Comparison of ENCODE assay signal across 31 mouse cellular contexts in genomic region chr14:104005132-104005531, GRCm38 (mm10).
A peak's percentile ranks its signal among the peaks of the same experiment; 100 is the strongest.
DNase-seq lines count a peak whose midpoint lies in the region; TF ChIP-seq lines count a peak whose summit lies in the region.
"Had no signal": no experiment of that assay in that cellular context is flagged by ENCODE, and none has a peak within 500 bp of the region (broad histone marks: within the 10 kb centered on the region; RNA-seq: fewer than 3 reads in every experiment).

No protein-coding gene starts in this region.

- no peak for TF ChIP-seq POLR2A in CH12.LX (IDR thresholded peaks at IDR 0.05; ENCODE audit: low read depth, low read length)

- no peak overlapping the region for H3K4me2 ChIP-seq in CH12.LX (ENCODE audit: insufficient read depth, low read depth, poor library complexity, severe bottlenecking)
- H3K4me2 ChIP-seq: forebrain, embryonic 15.5 days; heart, embryonic 13.5 days; hindbrain, embryonic 12.5 days; intestine, embryonic 15.5 days; limb, embryonic 15.5 days; lung, embryonic 14.5 days; neural tube, embryonic 15.5 days had no signal

- H3K36me3 ChIP-seq in CH12.LX (replicated peaks in 1 of 2; ENCODE audit: control insufficient read depth in 1 of 2, insufficient read depth in 1 of 2, low read length in 1 of 2) (no peaks in the 10 kb centered on the region), macrophage (ENCODE audit: inconsistent target) (no peaks in the 10 kb centered on the region)
- H3K36me3 ChIP-seq: forebrain, embryonic 15.5 days; G1E; heart, embryonic 13.5 days; hindbrain, embryonic 12.5 days; intestine, embryonic 15.5 days; limb, embryonic 10.5 days; limb, embryonic 15.5 days; neural tube, embryonic 15.5 days had no signal

- peaks cover 0 to 6% of the 10 kb centered on the region in 2 experiments; a peak in 2 of 4 replicates for H3K4me1 ChIP-seq in CH12.LX (ENCODE audit: control insufficient read depth in 1 of 2, insufficient read depth in 2 of 2)
- H3K4me1 ChIP-seq: forebrain, embryonic 15.5 days; heart, embryonic 13.5 days; hindbrain, embryonic 12.5 days; intestine, embryonic 15.5 days; limb, embryonic 10.5 days; limb, embryonic 15.5 days; neural tube, embryonic 15.5 days had no signal

- 50% methylated on average over 2 of the region's 2 CpGs for WGBS in macrophage (ENCODE audit: missing documents)

- intact Hi-C loops in heart, postnatal 25 days (cut with DNase I) = no loop called here

- H3K27me3 ChIP-seq in CH12.LX (replicated peaks) = no peaks in the 10 kb centered on the region
- H3K27me3 ChIP-seq: forebrain, embryonic 15.5 days; heart, embryonic 13.5 days; hindbrain, embryonic 12.5 days; intestine, embryonic 15.5 days; limb, embryonic 15.5 days; neural tube, embryonic 15.5 days had no signal

- H3K79me2 ChIP-seq in CH12.LX (replicated peaks; ENCODE audit: control insufficient read depth, extremely low read depth, insufficient read depth, poor library complexity, severe bottlenecking) (no peaks in the 10 kb centered on the region), macrophage (ENCODE audit: inconsistent target) (no peaks in the 10 kb centered on the region)

- no peaks in the 10 kb centered on the region for H3K9me3 ChIP-seq in CH12.LX (replicated peaks; ENCODE audit: low read length)
- H3K9me3 ChIP-seq: forebrain, embryonic 15.5 days; heart, embryonic 13.5 days; hindbrain, embryonic 12.5 days; intestine, embryonic 15.5 days; limb, embryonic 10.5 days; limb, embryonic 15.5 days; neural tube, embryonic 15.5 days had no signal

- no peak for TF ChIP-seq RAD21 in CH12.LX (IDR thresholded peaks at IDR 0.05; ENCODE audit: low read depth, low read length)

- H3K27ac ChIP-seq in CH12.LX (ENCODE audit: insufficient read depth, low read depth) = no peak overlapping the region
- H3K27ac ChIP-seq in macrophage = peak overlapping the region; percentile 54
- H3K27ac ChIP-seq: forebrain, embryonic 15.5 days; heart, embryonic 13.5 days; hindbrain, embryonic 12.5 days; hindbrain, postnatal 0 days; intestine, embryonic 15.5 days; kidney, postnatal 0 days; limb, embryonic 10.5 days; limb, embryonic 15.5 days; liver, embryonic 14.5 days; neural tube, embryonic 15.5 days had no signal

- no peak for TF ChIP-seq CTCF in CH12.LX (conservative IDR thresholded peaks at IDR 0.05 in 1 of 2, IDR thresholded peaks at IDR 0.05 in 1 of 2; ENCODE audit: low read depth in 2 of 2, low read length in 2 of 2)

- H3K9ac ChIP-seq in CH12.LX (ENCODE audit: insufficient read depth, low read depth) = no peak overlapping the region
- H3K9ac ChIP-seq: forebrain, embryonic 15.5 days; heart, embryonic 13.5 days; hindbrain, embryonic 12.5 days; intestine, embryonic 15.5 days; limb, embryonic 15.5 days; liver, embryonic 14.5 days; lung, embryonic 14.5 days; neural tube, embryonic 15.5 days had no signal

- H3K4me3 ChIP-seq in CH12.LX (replicated peaks in 1 of 3; ENCODE audit: low read depth in 2 of 3, low read length in 2 of 3, poor library complexity in 1 of 3) (no peak overlapping the region), macrophage (ENCODE audit: inconsistent target) (no peak overlapping the region)
- H3K4me3 ChIP-seq: forebrain, embryonic 15.5 days; heart, embryonic 13.5 days; hindbrain, embryonic 12.5 days; intestine, embryonic 15.5 days; limb, embryonic 10.5 days; limb, embryonic 15.5 days; neural tube, embryonic 15.5 days had no signal

- DNase-seq in heart, adult 11 months = peak; percentile 92
- DNase-seq in heart, postnatal 25 days (ENCODE audit: low spot score) = no peak
- DNase-seq in 416B (ENCODE audit: low read depth) (peak; percentile 34), CH12.LX (ENCODE audit: extremely low read depth) (peak; percentile 16)
- no peak for DNase-seq in adrenal gland, postnatal 36 days
- no peak for DNase-seq in cerebellum, adult 11-12 months
- no peak for DNase-seq in layer of hippocampus, postnatal 10 days (ENCODE audit: low spot score in 2 of 2)
- DNase-seq: adrenal gland, adult 8-10 months; cerebellum, adult 11 months; cerebellum, postnatal 10 days; kidney, adult 8-10 months; kidney, postnatal 4 days; layer of hippocampus, postnatal 36 days; lung, embryonic 14.5 days; midbrain, embryonic 14.5 days; retina, postnatal 1 day; right cerebral cortex, postnatal 14 days; spleen, adult 18-20 months; thymus, postnatal 14 days had no signal

- TF ChIP-seq EP300 in CH12.LX (IDR thresholded peaks at IDR 0.05; ENCODE audit: low read length) = no peak

- dilution Hi-C loops in CH12.LX (cut with MboI; ENCODE audit: extremely low pct_ligation_motif_present, extremely low pct_unique_long_range_greater_than_20kb, low sequenced_read_pairs) = no loop called here

- in situ Hi-C loops in CH12.LX (cut with MboI; ENCODE audit: low pct_ligation_motif_present, low pct_unique_long_range_greater_than_20kb, low sequenced_read_pairs) = no loop called here

TF ChIP-seq in CH12.LX, 34 proteins besides CTCF, POLR2A, EP300 and RAD21:
- TF ChIP-seq NRF1 (IDR thresholded peaks at IDR 0.05; ENCODE audit: low read depth, low read length) (no peak), MXI1 (IDR thresholded peaks at IDR 0.05; ENCODE audit: low read depth, low read length) (no peak), ETS1 (conservative IDR thresholded peaks at IDR 0.05; ENCODE audit: low read depth, low read length) (no peak), ZNF384 (IDR thresholded peaks at IDR 0.05; ENCODE audit: low read depth, low read length) (no peak), GABPA (IDR thresholded peaks at IDR 0.05; ENCODE audit: insufficient replicate concordance, low read depth, low read length) (no peak), SIN3A (IDR thresholded peaks at IDR 0.05; ENCODE audit: low read length) (no peak), BHLHE40 (IDR thresholded peaks at IDR 0.05; ENCODE audit: low read depth, low read length) (no peak), RCOR1 (conservative IDR thresholded peaks at IDR 0.05; ENCODE audit: low read depth, low read length) (no peak), TCF12 (IDR thresholded peaks at IDR 0.05; ENCODE audit: low read depth, low read length) (no peak), HCFC1 (IDR thresholded peaks at IDR 0.05; ENCODE audit: low read depth, low read length) (no peak)

Comparison
In these comparisons a context has a peak if more than half of its experiments do, and no peak if none do; other contexts are left out.
1. DNase-seq: peak in heart, adult 11 months (single experiment), 416B (single experiment) and CH12.LX (single experiment); none in heart, postnatal 25 days (single experiment), adrenal gland, postnatal 36 days (0 of 2), cerebellum, adult 11-12 months (single experiment) and layer of hippocampus, postnatal 10 days (0 of 2).